Mouse (Mus musculus): ENCODE measurements at regions not wholly inside any gene's neighbourhood (a gene's known extent, or its start where the extent isn't known, plus 50 kb on each side); places are given as distances from the start of the nearest gene placed in this dataset.

GRCm38 (mm10) chr3:8731398-8731797, 878.5 kb downstream of the Zfp704 start:
- peaks cover 16% of the 10 kb centered on the region for H3K4me1 ChIP-seq
- DNase-seq (ENCODE audit: low spot score): no peak
- no peaks in the 10 kb centered on the region for H3K9me3 ChIP-seq
- H3K27ac ChIP-seq (replicated peaks): peak overlapping the region; percentile 63
- no peak overlapping the region for H3K4me3 ChIP-seq
- H3K27me3 ChIP-seq (replicated peaks; ENCODE audit: low read depth, poor library complexity, severe bottlenecking): no peaks in the 10 kb centered on the region; the same call in 1 of the 2 replicates
- WGBS: 66% methylated on average over 6 of the region's 6 CpGs
- no peaks in the 10 kb centered on the region for H3K36me3 ChIP-seq (replicated peaks)

DNA sequence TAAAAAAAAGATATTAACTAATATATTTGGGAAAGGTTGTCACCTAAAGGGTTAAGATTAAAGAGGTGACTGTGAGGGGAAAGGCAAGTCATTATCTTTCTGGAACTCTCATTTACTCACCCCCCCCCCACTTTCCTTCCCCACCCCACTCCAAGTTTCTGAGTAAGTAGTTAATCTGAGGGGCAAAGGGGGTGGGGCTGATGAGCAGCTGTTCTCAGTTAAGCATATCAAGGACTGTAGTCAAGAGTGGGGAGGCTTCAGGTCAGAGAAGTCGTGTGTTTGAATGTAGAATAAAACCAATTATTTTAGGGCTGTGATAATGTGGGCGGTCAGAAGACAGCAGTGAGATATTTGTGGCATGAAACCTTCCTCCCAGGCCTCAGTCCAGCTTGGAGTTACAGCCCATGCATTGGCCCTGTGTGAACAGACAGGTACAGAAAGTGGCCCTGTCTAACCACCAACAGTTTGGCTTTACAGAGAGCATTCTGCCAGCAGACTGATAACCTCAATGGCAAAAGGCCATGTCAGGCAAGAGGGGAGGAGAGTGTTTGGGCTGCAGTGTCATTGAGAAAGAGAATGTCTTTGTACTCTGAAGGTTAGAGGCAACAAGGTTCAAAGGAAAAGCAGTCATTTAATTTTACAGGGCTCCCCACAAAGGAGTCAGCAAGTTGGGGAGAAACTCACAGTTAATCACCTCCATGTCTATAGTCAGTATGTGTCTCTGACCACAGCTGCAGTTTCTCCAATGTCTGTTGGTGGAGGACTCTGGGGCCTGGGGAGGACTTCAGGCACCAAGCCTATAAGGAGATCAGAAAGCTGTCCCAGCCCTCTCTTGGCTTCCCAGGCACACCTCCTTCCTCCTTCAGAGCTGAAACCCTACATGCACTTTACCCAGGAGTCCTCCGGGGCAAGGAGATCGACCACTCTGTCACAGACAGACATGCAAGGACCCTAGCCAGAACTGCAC, 888.0 kb downstream of the Zfp704 start:
- Histone ChIP-seq H3K27me3 (replicated peaks; ENCODE audit: low read depth, poor library complexity, severe bottlenecking) (peaks cover 12% of the 10 kb centered on the region; the same call in 1 of the 2 replicates), H3K27ac (replicated peaks) (peak overlapping the region; percentile 62; the same call in 1 of the 2 replicates), H3K9me3 (no peaks in the 10 kb centered on the region), H3K4me3 (no peak overlapping the region), H3K36me3 (replicated peaks) (no peaks in the 10 kb centered on the region), H3K4me1 (peaks cover 74% of the 10 kb centered on the region)
- DNase-seq (ENCODE audit: low spot score): peak; percentile 42
- WGBS: 58% methylated on average over 4 of the region's 4 CpGs

- no peaks in the 10 kb centered on the region for H3K9me3 ChIP-seq
- H3K27ac ChIP-seq (replicated peaks): no peak overlapping the region
- H3K36me3 ChIP-seq (replicated peaks): no peaks in the 10 kb centered on the region
- 67% methylated on average over 7 of the region's 7 CpGs for WGBS
- H3K4me3 ChIP-seq: no peak overlapping the region
- DNase-seq (ENCODE audit: low spot score): no peak
- H3K4me1 ChIP-seq: peaks cover 83% of the 10 kb centered on the region
- H3K27me3 ChIP-seq (replicated peaks; ENCODE audit: low read depth, poor library complexity, severe bottlenecking): peaks cover 22% of the 10 kb centered on the region
These were observed 889.2 kb downstream of the Zfp704 start for GRCm38 (mm10) chr3:8720586-8721100.

GRCm38 (mm10) chr3:8718206-8718605, 891.7 kb downstream of the Zfp704 start:
- Histone ChIP-seq H3K4me3 (peak overlapping the region; percentile 51), H3K9me3 (no peaks in the 10 kb centered on the region), H3K27me3 (replicated peaks; ENCODE audit: low read depth, poor library complexity, severe bottlenecking) (peaks cover 34% of the 10 kb centered on the region), H3K27ac (replicated peaks) (peak overlapping the region; percentile 82), H3K36me3 (replicated peaks) (no peaks in the 10 kb centered on the region), H3K4me1 (peaks cover 78% of the 10 kb centered on the region)
- 6% methylated on average over 9 of the region's 9 CpGs for WGBS
- peak; percentile 39 for DNase-seq (ENCODE audit: low spot score)

DNA sequence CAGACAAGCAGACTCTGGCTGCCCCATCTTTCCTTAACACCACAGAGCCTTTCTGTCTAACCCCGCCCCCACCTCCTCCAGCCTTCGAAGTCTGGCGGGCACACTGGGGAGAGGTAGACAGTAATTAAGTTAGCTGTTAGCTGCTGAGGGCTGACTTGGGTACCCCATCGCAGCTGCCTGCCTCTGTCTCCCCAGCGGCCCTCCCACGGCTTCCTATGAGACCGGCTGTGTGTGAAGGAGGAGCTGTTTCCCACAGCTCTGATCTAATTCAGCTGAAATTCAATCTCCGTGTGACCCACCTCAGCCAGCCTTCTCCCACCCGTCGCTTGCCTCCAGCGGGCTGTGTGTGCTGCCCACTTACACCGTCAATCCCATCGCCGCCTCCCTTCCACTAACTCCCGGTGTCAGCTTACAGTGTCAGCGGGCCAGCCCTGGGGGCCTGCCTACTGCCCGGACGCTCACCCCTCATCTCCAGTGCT, 892.5 kb downstream of the Zfp704 start:
- H3K4me1 ChIP-seq: peaks cover 78% of the 10 kb centered on the region
- H3K27me3 ChIP-seq (replicated peaks; ENCODE audit: low read depth, poor library complexity, severe bottlenecking): peaks cover 39% of the 10 kb centered on the region
- H3K27ac ChIP-seq (replicated peaks): peak overlapping the region; percentile 82
- DNase-seq (ENCODE audit: low spot score): peak; percentile 94
- H3K36me3 ChIP-seq (replicated peaks): no peaks in the 10 kb centered on the region
- H3K9me3 ChIP-seq: no peaks in the 10 kb centered on the region
- peak overlapping the region; percentile 51 for H3K4me3 ChIP-seq
- WGBS: under 1% methylated on average over 18 of the region's 18 CpGs
